Mouse (Mus musculus) adrenal gland, adult 10 weeks (tissue): ENCODE results near the gene Pcnx4. TPM values are rescaled to one million over a fixed set of nuclear protein-coding genes. Genes with fewer than 3 reads are reported as not detected.

Experiments used
- polyA plus RNA-seq: library from polyadenylated mRNA; stranded (reverse); fragments of 350-450 nt; fragmentation: Illumina TruSeq; extraction: RNeasy Lipid Tissue Mini Kit (QIAGEN cat#74804); gene quantifications from one replicate; pipeline ENCODE4 v1.2.3, GENCODE M21; 2014; ENCODE audit warnings: low read depth, low replicate concordance

The Pcnx4 gene
- polyA plus RNA-seq, result 8.5 TPM

GRCm38 (mm10) chr12:72536021-72536597 lies at the start of gene Pcnx4:
Pcnx4 (plus strand) TSS chr12:72536383.

Other genes starting within 250 kb of the Pcnx4 start
- gene Rtn1, start 127.3 kb upstream of the Pcnx4 start, polyA plus RNA-seq, result 34.0 TPM
- 2.2 TPM for gene Lrrc9, start 94.5 kb upstream of the Pcnx4 start, polyA plus RNA-seq
- not detected for gene Gm4756, start 113.3 kb downstream of the Pcnx4 start, polyA plus RNA-seq
- 138 TPM for gene Dhrs7, start 128.5 kb downstream of the Pcnx4 start, polyA plus RNA-seq
- gene Ppm1a, start 221.1 kb downstream of the Pcnx4 start, polyA plus RNA-seq, result 282 TPM